Mouse (Mus musculus) cerebellum, postnatal 10 days (tissue): ENCODE measurements around the gene Gm28035.

Source experiments
- DNase-seq, 2 experiments: peaks; one replicate each; pipeline ENCODE4 v3.0.0; 2021; ENCODE audit warnings: mixed read lengths in 2 of 2

The Gm28035 gene

GRCm38 (mm10) chr2:30261921-30262839, 21.8 kb downstream of the Gm28035 start:
- peak; percentile 64 to 69 for DNase-seq

GRCm38 (mm10) chr2:30262840-30263441, 22.6 kb downstream of the Gm28035 start:
- DNase-seq = peak; percentile 93 to 94

GRCm38 (mm10) chr2:30263811-30264210, 23.4 kb downstream of the Gm28035 start:
- DNase-seq = no peak

- DNase-seq = peak in 1 of 2 experiments; percentile 32
Observed at GRCm38 (mm10) chr2:30264671-30265519, 24.5 kb downstream of the Gm28035 start.

- peak; percentile 76 to 78 for DNase-seq
Observed at GRCm38 (mm10) chr2:30265767-30266253, 25.4 kb downstream of the Gm28035 start, which contains the start of gene Phyhd1. Gene Phyhd1, plus strand, starts transcription at chr2:30266203.

GRCm38 (mm10) chr2:30266392-30266941, 26.1 kb downstream of the Gm28035 start:
- DNase-seq = peak; percentile 75 to 82

GRCm38 (mm10) chr2:30267466-30267865, 27.1 kb downstream of the Gm28035 start:
- no peak for DNase-seq

GRCm38 (mm10) chr2:30268371-30268770, 28.0 kb downstream of the Gm28035 start:
- no peak for DNase-seq

GRCm38 (mm10) chr2:30269241-30269990, 29.0 kb downstream of the Gm28035 start:
- DNase-seq = no peak

- peak; percentile 82 to 86 for DNase-seq
Observed at GRCm38 (mm10) chr2:30270134-30270533, 29.8 kb downstream of the Gm28035 start.

GRCm38 (mm10) chr2:30280743-30281142, 40.4 kb downstream of the Gm28035 start, which contains the start of gene Gm28038:
Gene Gm28038, plus strand, starts transcription at chr2:30281043.
- no peak for DNase-seq

GRCm38 (mm10) chr2:30281651-30282050, 41.3 kb downstream of the Gm28035 start:
- DNase-seq = no peak

GRCm38 (mm10) chr2:30283193-30283592, 42.8 kb downstream of the Gm28035 start:
- DNase-seq = no peak

GRCm38 (mm10) chr2:30285004-30285403, 44.6 kb downstream of the Gm28035 start:
- no peak for DNase-seq

GRCm38 (mm10) chr2:30285416-30286181, 45.2 kb downstream of the Gm28035 start:
- no peak for DNase-seq

- peak; percentile 100 for DNase-seq
Observed at GRCm38 (mm10) chr2:30286192-30287026, 46.0 kb downstream of the Gm28035 start, which contains the start of the genes Dolk and Nup188. Gene Dolk, minus strand, starts transcription at chr2:30286334. Gene Nup188, plus strand, starts transcription at chr2:30286397.

- peak; percentile 38 to 50 for DNase-seq
Observed at GRCm38 (mm10) chr2:30287027-30287373, 46.6 kb downstream of the Gm28035 start.

- DNase-seq = peak in 1 of 2 experiments; percentile 16
Observed at GRCm38 (mm10) chr2:30299525-30299924, 59.2 kb downstream of the Gm28035 start.

- no peak for DNase-seq
Observed at GRCm38 (mm10) chr2:30299966-30300365, 59.6 kb downstream of the Gm28035 start.

GRCm38 (mm10) chr2:30306087-30306486, 65.7 kb downstream of the Gm28035 start:
- DNase-seq = no peak
